Mouse (Mus musculus) embryonic facial prominence, embryonic 12.5 days (tissue): ENCODE measurements around the gene Spaca6. TPM values are rescaled to one million over a fixed set of nuclear protein-coding genes. Genes with fewer than 3 reads are reported as not detected.

ENCODE experiments used
- ATAC-seq: fragments of 200-750 bp; cut with Nextera tagmentation; 2 replicates; pipeline ENCODE4 v1.8.0; 2017; ENCODE audit not compliant: insufficient number of reproducible peaks, insufficient read depth, low FRiP score, low TSS enrichment
- H3K27ac ChIP-seq: fragments of 300-500 bp; sonication (generic); 2 replicates; pipeline ENCODE4 v1.5.1; 2016; ENCODE audit warnings: mild to moderate bottlenecking
- H3K27me3 ChIP-seq: fragments of 300-500 bp; sonication (generic); 2 replicates; pipeline ENCODE4 v1.6.1; 2016; ENCODE audit warnings: mild to moderate bottlenecking, moderate library complexity
- H3K36me3 ChIP-seq: fragments of 300-500 bp; sonication (generic); 2 replicates; pipeline ENCODE4 v1.6.1; 2016; ENCODE audit warnings: mild to moderate bottlenecking
- H3K4me1 ChIP-seq: fragments of 300-500 bp; sonication (generic); 2 replicates; pipeline ENCODE4 v1.6.1; 2016
- H3K4me2 ChIP-seq: fragments of 300-500 bp; sonication (generic); replicated peaks from 2 replicates; pipeline ENCODE4 v1.6.1; 2016; ENCODE audit warnings: mild to moderate bottlenecking, moderate library complexity
- H3K4me3 ChIP-seq: fragments of 300-500 bp; sonication (generic); 2 replicates; pipeline ENCODE4 v1.5.1; 2016; ENCODE audit warnings: mild to moderate bottlenecking
- H3K9ac ChIP-seq: fragments of 300-500 bp; sonication (generic); 2 replicates; pipeline ENCODE4 v1.6.1; 2016; ENCODE audit warnings: mild to moderate bottlenecking, moderate library complexity
- H3K9me3 ChIP-seq: fragments of 300-500 bp; sonication (generic); 2 replicates; pipeline ENCODE4 v1.6.1; 2016; ENCODE audit warnings: mild to moderate bottlenecking, moderate library complexity
- WGBS: fragments of 180-500 bp; shearing (Covaris S2); methylation state at CpG from one replicate; pipeline ENCODE4 v1.1.7; 2016; 5-methylcytosine and 5-hydroxymethylcytosine counted together
- polyA plus RNA-seq: library from polyadenylated mRNA; unstranded; fragments of >200 nt; fragmentation: Nextera tagmentation; extraction: Ambion mirVana; gene quantifications from 2 replicates; pipeline ENCODE4 v1.2.1, GENCODE M21; 2016

Gene Spaca6
- polyA plus RNA-seq, 1 experiment from 2014 or later, result 56.8 TPM

DNA sequence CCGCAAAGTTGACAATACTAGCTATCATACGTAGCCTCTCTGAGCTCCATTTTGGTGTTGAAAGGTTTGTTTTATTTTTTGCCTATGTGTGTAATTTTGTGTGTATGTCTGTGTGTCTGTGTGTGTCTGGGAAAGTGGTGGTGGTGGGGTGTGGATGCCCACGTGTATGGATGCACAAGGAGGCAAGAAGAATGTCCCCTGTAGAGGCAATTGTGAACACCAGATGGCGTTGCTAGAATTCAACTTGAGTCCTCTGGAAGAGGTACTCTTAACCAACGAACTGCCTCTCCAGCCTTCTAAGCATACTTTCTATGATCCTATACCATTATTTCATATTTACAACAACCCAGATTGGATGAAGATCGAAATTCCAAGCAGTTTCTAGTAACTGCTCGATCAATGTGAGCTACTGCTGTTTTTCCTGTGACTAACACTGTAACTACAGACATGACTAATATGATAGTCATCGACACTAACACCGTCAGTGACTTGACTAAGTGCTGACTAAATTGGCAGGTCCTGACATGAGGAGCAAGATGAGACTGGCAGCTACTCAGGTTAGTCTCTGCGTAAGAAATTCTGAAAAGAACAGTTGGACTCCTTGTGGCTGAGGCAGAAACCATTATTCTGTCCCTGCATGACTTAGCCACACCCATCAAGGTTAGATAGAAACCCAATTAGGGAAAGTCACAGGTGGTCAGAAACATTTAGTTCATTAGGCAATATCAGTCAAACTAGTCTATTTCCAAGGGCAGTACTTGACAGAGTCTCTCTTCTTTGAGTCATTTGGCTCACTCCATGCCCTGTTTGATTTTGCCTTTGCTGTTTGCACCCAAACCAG lies 18.4 kb downstream of the Spaca6 start:
- H3K27me3 ChIP-seq, result peaks cover 11% of the 10 kb centered on the region
- no peaks in the 10 kb centered on the region for H3K9me3 ChIP-seq
- H3K9ac ChIP-seq, result no peak overlapping the region
- no peak overlapping the region for H3K27ac ChIP-seq
- no peak overlapping the region for H3K4me2 ChIP-seq
- no peak for ATAC-seq
- WGBS, result 74% methylated on average over 10 of the region's 10 CpGs
- H3K4me3 ChIP-seq, result no peak overlapping the region
- peaks cover 34% of the 10 kb centered on the region for H3K36me3 ChIP-seq
- H3K4me1 ChIP-seq, result 0 out of 2 replicates have a peak, but pooled peaks cover 4% of the 10 kb centered on the region

DNA sequence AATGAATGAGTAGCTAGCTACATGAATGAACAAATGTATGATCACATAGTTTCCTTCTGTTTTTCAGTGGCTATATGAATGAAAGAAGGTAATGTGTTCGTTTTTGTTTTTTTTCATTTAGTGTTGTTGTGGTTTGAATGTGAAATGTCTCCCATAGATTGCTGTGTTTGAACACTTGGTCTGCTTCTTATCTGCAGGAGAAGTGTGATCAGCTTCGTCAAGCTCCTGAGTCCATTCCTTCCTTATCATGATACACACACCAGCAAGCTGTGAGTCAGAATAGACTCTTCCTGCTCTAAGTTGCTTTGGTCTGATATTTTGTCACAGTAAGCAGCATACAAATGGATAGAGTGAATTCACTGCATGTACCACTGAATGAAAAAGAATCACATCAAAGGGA lies 22.0 kb downstream of the Spaca6 start:
- H3K4me1 ChIP-seq, result 0 out of 2 replicates have a peak, but pooled peaks cover 4% of the 10 kb centered on the region
- no peak overlapping the region for H3K27ac ChIP-seq
- H3K4me3 ChIP-seq, result no peak overlapping the region
- H3K27me3 ChIP-seq, result peaks cover 13% of the 10 kb centered on the region
- H3K4me2 ChIP-seq, result no peak overlapping the region
- no peak for ATAC-seq
- H3K9me3 ChIP-seq, result no peaks in the 10 kb centered on the region
- H3K36me3 ChIP-seq, result peaks cover 6% of the 10 kb centered on the region; the same call in 1 of the 2 replicates
- no peak overlapping the region for H3K9ac ChIP-seq
- WGBS, result 73% methylated on average over 2 of the region's 2 CpGs

DNA sequence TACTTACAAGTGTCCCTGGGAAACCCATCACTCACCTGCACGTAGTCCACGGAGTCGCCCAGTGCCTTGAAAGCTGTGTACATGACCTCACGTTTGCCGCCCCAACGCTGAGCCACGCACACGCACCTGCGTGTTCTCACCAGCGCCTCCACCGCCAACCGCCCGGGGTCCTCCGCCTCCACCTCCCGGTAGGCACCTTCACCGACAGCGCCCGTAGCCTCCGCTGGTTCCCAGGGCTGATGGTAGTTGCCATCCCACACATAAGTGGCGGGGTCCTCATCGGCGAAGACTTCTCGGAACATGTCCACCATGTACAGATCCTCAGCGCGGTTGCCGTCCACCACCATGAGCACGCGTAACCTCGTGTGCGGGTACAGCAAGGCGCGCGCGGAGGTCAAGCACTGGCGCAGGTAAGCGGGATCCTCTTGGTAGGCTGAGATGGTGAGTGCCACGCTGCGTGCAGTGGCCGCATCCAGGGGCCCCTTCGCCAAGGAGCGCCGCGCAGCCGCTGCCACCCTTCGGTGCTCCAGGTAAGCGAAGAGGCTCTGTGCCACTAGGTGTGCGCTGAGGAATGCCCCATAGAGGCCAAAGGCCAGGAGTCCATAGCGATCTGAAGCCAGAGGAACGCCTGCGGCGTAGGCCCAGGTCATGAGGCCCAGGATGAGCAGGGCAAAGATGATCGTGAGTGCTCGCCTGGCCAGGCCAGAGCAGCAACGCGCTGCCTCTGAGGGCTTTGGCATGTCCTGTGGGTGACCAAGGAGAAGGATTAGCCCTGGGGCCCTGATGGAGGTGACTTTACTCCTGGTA lies 23.2 kb downstream of the Spaca6 start:
- Histone ChIP-seq H3K27ac (no peak overlapping the region), H3K4me2 (peak overlapping the region; percentile 19; the same call in 1 of the 2 replicates), H3K27me3 (peaks cover 13% of the 10 kb centered on the region), H3K9ac (0 out of 2 replicates have a peak overlapping the region, but pooled peaks have one; percentile 24), H3K9me3 (no peaks in the 10 kb centered on the region), H3K4me1 (peaks cover 10% of the 10 kb centered on the region), H3K36me3 (peaks cover 6% of the 10 kb centered on the region; the same call in 1 of the 2 replicates), H3K4me3 (no peak overlapping the region)
- ATAC-seq, result no peak
- 19% methylated on average over 55 of the region's 55 CpGs for WGBS

DNA sequence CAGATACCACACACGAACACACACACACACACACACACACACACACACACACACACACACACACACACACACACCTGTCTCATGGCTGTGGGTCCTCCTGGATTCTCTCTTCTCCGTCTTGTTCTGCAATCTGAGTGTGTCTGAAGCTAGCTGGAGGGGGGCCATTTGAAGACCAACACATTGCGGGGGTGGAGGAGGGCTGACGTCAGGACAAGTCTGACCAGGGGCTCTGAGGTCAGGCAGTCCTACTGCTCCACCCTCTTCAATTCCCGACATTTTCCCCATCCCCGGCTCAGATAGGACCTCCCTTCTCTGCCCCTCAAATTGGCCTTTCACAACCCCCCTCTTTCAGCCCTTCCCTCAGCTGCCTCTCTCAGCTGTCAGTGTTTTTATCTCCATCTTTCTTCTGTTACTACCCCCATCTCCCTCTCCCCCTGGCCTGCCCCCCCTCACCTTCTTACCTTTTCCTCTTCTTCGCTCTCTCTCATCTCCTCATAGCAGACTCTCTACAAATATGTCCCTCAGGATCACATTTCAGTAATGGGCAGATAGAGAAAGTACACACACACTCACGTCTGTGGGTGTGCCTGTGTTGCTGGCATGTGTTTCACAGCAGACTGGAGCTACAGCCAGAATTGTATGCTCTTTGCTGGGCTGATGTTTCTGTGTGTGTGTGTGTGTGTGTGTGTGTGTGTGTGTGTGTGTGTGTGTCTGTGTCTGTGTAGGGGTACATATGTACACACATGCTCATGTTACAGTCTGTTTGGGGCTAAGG lies 28.3 kb downstream of the Spaca6 start, which contains the start of gene Has1:
Has1 (minus strand) TSS at position 142 of the 775 bp plus-strand sequence.
- Histone ChIP-seq H3K4me1 (peaks cover 13% of the 10 kb centered on the region), H3K27me3 (peaks cover 3% of the 10 kb centered on the region), H3K9me3 (no peaks in the 10 kb centered on the region), H3K4me3 (no peak within 1 kb of the TSS), H3K4me2 (peak within 1 kb of the TSS; percentile 9; the same call in 1 of the 2 replicates), H3K9ac (no peak within 1 kb of the TSS), H3K36me3 (0 out of 2 replicates have a peak, but pooled peaks cover 6% of the 10 kb centered on the region), H3K27ac (0 out of 2 replicates have a peak within 1 kb of the TSS, but pooled peaks have one; percentile 17)
- WGBS, result 22% methylated on average over 8 of the region's 8 CpGs
- peak; percentile 68; the same call in 1 of the 2 replicates for ATAC-seq

DNA sequence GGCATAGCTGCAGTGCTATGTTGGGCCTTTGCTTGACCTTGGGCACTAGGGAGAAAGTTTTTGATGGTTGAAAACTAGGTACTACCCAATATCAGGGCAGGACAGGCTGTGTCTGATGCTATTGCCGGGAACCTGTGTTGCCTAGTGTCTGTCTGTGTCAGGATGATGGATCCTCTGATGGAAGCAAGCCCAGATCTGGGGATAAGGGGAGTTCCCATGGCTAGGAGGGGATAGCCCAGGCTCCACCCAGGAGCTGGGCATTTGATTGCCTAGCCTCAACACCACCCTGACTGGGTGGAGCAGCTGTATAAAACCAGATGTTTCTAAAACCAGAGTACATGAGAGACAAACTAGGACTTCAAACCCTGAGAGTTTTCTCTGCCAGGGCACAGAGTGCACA lies 29.7 kb downstream of the Spaca6 start:
- Histone ChIP-seq H3K27me3 (no peaks in the 10 kb centered on the region), H3K27ac (no peak overlapping the region), H3K4me2 (no peak overlapping the region), H3K36me3 (0 out of 2 replicates have a peak, but pooled peaks cover 6% of the 10 kb centered on the region), H3K4me3 (no peak overlapping the region), H3K9ac (no peak overlapping the region), H3K9me3 (no peaks in the 10 kb centered on the region), H3K4me1 (peaks cover 13% of the 10 kb centered on the region)
- no peak for ATAC-seq
- WGBS, result 76% methylated on average over 1 of the region's 1 CpGs

DNA sequence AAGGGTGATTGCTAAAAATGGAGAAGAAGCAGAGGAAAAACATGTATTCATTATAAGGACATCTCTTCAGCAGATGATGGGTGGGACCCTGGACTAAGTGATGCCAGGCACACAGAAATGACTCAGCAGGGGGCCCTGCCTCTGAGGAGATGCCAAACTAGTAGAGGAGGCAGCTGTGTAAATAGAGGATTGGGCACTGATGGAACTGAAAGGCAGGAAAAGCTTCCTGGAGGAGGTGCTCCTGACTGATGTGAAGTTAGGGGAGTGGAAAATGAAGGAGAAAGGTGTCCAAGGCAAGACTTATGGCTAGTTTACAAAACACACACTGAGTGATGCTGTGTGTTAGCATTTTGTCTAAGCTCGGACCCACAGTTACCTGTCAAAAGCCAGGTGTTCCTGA lies 30.5 kb downstream of the Spaca6 start:
- WGBS, result 100% methylated on average over 1 of the region's 1 CpGs
- H3K36me3 ChIP-seq, result peaks cover 10% of the 10 kb centered on the region; the same call in 1 of the 2 replicates
- ATAC-seq, result no peak

DNA sequence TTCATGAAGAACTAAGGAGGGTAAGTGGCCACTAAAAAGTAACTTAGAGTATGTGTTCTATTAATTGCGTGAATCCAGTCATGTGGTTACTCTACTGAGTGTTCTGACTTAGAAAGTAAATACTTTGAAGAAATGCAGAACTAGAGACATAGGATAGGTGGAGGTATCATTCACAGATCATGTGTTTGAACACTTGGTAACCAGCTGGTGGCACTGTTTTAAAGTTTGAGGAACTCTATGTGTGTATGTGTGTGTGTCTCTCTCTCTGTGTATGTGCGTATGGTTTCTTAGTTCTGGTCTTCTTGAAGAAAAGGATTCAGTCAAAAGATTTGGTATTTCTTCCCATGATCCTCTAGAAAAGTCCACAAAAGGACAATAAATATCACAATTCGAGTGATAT lies 33.2 kb downstream of the Spaca6 start:
- H3K4me1 ChIP-seq, result peaks cover 7% of the 10 kb centered on the region
- H3K4me3 ChIP-seq, result no peak overlapping the region
- no peak overlapping the region for H3K27ac ChIP-seq
- H3K9me3 ChIP-seq, result no peaks in the 10 kb centered on the region
- peaks cover 19% of the 10 kb centered on the region for H3K36me3 ChIP-seq
- no peak overlapping the region for H3K4me2 ChIP-seq
- WGBS, result 78% methylated on average over 3 of the region's 3 CpGs
- no peak for ATAC-seq
- H3K9ac ChIP-seq, result no peak overlapping the region
- no peaks in the 10 kb centered on the region for H3K27me3 ChIP-seq

More for the DNA sequence above, 30.5 kb downstream of the Spaca6 start:
- Histone ChIP-seq H3K9me3 (no peaks in the 10 kb centered on the region), H3K4me1 (peaks cover 13% of the 10 kb centered on the region), H3K4me3 (no peak overlapping the region), H3K9ac (no peak overlapping the region), H3K4me2 (no peak overlapping the region), H3K27ac (no peak overlapping the region), H3K27me3 (no peaks in the 10 kb centered on the region)

DNA sequence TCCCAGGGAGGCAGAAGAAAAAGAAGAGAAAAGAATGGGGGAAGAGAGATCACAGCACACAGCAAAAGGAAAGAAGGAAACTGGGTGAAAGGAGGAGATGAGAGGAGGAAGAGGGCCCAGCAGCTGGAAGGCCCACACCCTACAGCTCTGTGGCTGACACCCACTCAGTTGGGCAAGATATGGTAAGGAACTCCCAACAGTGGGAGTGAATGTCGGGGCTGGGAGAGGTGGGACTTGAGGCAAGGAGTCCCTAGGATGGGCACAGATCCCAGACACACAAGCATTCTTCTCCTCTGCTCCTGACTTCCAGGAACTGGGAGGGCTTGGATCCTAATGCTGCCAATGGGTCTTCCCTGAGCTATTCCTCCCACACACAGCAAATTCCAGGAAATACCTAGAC lies 35.4 kb downstream of the Spaca6 start:
- Histone ChIP-seq H3K27ac (no peak overlapping the region), H3K9me3 (no peaks in the 10 kb centered on the region), H3K4me2 (no peak overlapping the region), H3K4me3 (no peak overlapping the region), H3K27me3 (no peaks in the 10 kb centered on the region), H3K36me3 (peaks cover 19% of the 10 kb centered on the region), H3K9ac (no peak overlapping the region), H3K4me1 (no peaks in the 10 kb centered on the region)
- 70% methylated on average over 1 of the region's 1 CpGs for WGBS
- ATAC-seq, result no peak

DNA sequence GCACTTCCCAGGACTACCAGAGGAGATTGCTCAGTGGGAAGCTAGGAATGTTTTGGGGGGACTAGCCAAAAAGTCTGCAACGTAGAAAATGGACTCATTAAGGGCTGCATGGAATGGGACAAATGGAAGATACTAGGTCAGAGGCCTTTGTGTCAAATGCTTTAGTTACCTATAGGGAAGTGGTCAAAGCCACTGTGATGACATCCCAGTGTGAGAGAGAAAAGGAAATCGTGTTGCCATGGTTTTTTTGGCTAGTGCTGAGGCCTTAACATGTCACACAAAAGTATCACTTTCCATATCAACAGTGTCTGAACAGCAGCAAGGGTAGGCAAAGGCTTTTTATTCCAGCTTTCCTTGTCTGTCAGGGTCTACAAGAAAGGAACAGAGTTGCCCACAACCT lies 38.2 kb downstream of the Spaca6 start:
- Histone ChIP-seq H3K9ac (no peak overlapping the region), H3K9me3 (no peaks in the 10 kb centered on the region), H3K27me3 (no peaks in the 10 kb centered on the region), H3K27ac (no peak overlapping the region), H3K36me3 (peaks cover 19% of the 10 kb centered on the region), H3K4me3 (no peak overlapping the region), H3K4me2 (no peak overlapping the region), H3K4me1 (no peaks in the 10 kb centered on the region)
- ATAC-seq, result no peak
- WGBS, result 61% methylated on average over 2 of the region's 2 CpGs

DNA sequence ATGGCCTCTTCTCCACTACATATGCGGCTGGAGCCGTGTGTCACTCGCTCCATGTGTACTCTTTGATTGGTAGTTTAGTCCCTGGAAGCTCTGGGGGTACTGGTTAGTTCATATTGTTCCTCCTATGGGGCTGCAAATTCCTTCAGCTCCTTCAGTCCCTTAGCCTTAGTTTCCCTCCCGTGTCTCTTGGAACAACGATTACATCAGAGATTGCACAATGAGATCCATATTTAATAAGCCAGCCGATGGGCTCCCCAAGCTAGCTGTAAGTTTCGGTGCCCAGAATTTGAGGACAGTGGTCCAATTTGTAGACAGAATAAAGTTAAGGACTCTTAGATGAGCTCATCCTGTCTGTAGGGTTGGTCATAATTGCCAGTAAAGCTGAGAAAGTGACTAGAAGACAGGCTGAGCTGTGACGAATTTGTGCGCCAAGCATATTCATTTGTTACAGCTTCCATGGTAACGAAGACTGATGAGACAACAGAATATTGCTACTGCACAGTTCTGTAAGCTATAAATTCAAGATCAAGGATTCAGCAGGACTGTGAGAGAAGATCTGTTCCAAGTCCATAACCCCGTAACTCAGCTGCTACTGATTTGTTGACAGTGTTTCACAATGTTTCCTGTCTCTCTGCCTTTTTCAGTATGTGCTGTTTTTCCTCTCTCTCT lies 40.0 kb downstream of the Spaca6 start:
- Histone ChIP-seq H3K27ac (no peak overlapping the region), H3K27me3 (no peaks in the 10 kb centered on the region), H3K4me2 (no peak overlapping the region), H3K9ac (no peak overlapping the region), H3K4me1 (no peaks in the 10 kb centered on the region), H3K36me3 (peaks cover 19% of the 10 kb centered on the region), H3K9me3 (no peaks in the 10 kb centered on the region), H3K4me3 (no peak overlapping the region)
- no peak for ATAC-seq
- 90% methylated on average over 11 of the region's 11 CpGs for WGBS
